Mouse (Mus musculus) MEL-GATA-1-ER (cell line): ENCODE results near the gene Cpped1.

Experiments used
- DNase-seq: peaks from one replicate; pipeline ENCODE4 v3.0.0-alpha.2; 2012; ENCODE audit warnings: low read depth; ENCODE audit errors: extremely low read depth

Cpped1 gene

GRCm38 (mm10) chr16:11774321-11774720 is 134.9 kb downstream of the Cpped1 start:
- DNase-seq = no peak

- DNase-seq = no peak
Measured at GRCm38 (mm10) chr16:11772318-11772717, 136.9 kb downstream of the Cpped1 start.

DNA sequence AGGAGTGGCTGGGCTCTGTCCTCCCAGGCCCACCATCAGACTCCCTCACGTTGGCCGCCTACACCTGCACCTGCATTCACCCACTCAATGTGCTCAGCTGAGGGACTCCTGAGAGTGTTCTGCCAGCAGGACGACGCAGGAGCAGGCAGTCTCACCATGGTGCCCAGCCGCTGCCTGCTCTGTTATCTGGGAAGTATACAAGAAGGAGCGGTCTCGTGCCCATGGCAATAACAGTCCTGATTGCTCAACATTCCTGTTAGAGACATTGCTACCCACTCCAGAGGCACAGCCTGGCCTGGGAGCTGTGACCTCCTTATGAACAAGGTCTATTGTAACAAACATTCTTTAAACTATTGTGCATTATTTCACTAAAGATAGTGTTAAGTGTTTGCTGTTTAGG is 151.3 kb downstream of the Cpped1 start:
- DNase-seq = no peak

DNA sequence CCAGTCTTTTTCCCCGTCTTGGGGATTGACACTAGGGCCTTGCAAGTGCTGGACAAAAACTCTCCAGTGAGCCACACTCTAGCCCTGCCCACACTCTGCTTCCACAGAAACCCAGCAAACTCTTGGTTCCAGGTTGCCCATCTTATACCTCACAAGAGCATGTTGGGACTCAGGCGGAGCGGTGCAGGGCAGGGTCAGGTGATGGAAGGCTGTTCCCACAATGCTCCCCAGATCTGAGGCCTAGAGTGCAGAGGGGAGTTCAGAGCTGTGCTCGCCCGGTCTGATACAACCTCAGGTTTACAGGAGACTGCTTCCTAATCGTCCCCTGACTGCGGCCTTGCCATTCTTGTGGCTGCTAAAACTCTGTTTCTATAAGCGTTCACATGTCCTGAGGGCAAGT is 151.8 kb downstream of the Cpped1 start:
- DNase-seq = no peak

DNA sequence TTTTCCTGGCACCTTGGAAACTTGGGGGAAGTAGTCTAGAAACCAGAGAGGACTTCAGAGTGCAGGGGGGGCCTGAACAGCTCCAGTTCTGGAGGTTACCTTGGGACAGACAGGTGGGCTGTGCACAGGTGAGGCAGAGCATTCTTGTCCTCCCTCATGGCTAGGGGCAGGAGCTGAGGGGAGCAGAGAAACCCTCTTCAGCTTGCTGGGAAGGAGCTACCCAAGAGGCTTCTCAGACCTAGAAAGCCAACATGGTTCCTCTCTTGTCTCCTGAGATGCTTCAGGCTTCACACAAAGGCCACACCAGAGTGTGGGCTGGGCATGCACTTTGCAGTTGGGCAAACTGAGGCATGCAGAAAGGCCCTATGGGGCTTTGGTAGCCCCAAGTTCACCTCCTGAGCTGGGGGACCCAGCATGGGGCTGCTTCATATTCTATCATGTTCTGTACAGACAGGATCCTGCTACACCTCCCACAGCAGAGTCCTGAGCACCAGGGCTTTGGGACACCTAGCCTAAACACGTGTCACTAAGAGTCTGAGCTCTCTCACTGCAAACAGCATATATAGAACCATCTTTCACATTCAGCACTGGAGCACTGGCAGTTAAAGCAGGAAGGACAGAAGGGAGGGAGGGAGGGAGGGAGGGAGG is 152.5 kb downstream of the Cpped1 start:
- no peak for DNase-seq

GRCm38 (mm10) chr16:11755281-11756066 is 153.8 kb downstream of the Cpped1 start:
- no peak for DNase-seq

DNA sequence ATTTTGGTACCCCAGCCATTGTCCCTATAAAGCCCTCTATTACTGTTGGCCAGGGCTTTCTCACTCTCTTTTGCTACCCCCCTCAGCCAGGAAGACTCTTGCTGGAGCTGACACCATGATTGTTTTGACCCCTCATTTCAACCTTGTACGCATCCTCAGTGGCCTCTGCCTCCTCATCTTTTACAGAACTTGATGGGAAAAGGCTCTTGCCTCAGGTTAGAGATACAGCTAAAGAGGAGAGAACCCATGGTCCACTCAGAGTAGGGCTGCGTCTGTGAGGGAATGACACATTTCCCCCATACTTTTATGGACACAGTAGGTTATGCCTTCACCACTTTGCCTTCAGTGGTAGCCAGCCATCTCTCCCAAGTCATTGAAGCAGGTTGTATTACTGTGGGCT is 155.1 kb downstream of the Cpped1 start:
- no peak for DNase-seq
